31 mouse cellular contexts compared by ENCODE assay signal in genomic region chr1:157556439-157556838, GRCm38 (mm10). TPM values are rescaled to one million over a fixed set of nuclear protein-coding genes. Genes with fewer than 3 reads are reported as not detected.
DNase-seq lines count a peak whose midpoint lies in the region; ATAC-seq and TF ChIP-seq lines count a peak whose summit lies in the region.
"Had no signal": no experiment of that assay in that cellular context is flagged by ENCODE, and none has a peak within 500 bp of the region (broad histone marks: within the 10 kb centered on the region; RNA-seq: fewer than 3 reads in every experiment).

No protein-coding gene starts in this region.

- no peak for TF ChIP-seq CTCF in liver, adult 2 months (IDR thresholded peaks at IDR 0.05; ENCODE audit: low read depth, low read length)

- no peak overlapping the region for H3K4me2 ChIP-seq in liver, embryonic 11.5 days
- H3K4me2 ChIP-seq: embryonic facial prominence, embryonic 15.5 days; forebrain, embryonic 13.5 days; heart, embryonic 13.5 days; hindbrain, embryonic 14.5 days; limb, embryonic 13.5 days; liver, embryonic 13.5 days; midbrain, embryonic 12.5 days; neural tube, embryonic 12.5 days had no signal

- H3K9ac ChIP-seq in liver, adult 2 months (ENCODE audit: low read depth, low read length) = no peak overlapping the region
- no peak overlapping the region for H3K9ac ChIP-seq in liver, embryonic 11.5 days (ENCODE audit: low read depth, low read length)
- H3K9ac ChIP-seq: embryonic facial prominence, embryonic 15.5 days; forebrain, embryonic 13.5 days; heart, embryonic 13.5 days; hindbrain, embryonic 14.5 days; limb, embryonic 13.5 days; liver, embryonic 13.5 days; midbrain, embryonic 12.5 days; neural tube, embryonic 12.5 days had no signal

- 33% methylated on average over 5 of the region's 5 CpGs for WGBS in liver, adult 2 months
- WGBS in liver, embryonic 11.5 days = 78% methylated on average over 5 of the region's 5 CpGs

- TF ChIP-seq POLR2A in liver, adult 2 months (IDR thresholded peaks at IDR 0.05; ENCODE audit: extremely low read depth, insufficient read depth, low read length) = no peak

- DNase-seq in cerebellum, adult 9-10 months = peak; percentile 40
- DNase-seq in cerebellum, postnatal 36 days = no peak
- peak; percentile 42 for DNase-seq in liver, adult 2 months (ENCODE audit: extremely low read depth, low read depth, low spot score)
- no peak for DNase-seq in liver, embryonic 11.5 days (ENCODE audit: low spot score)
- DNase-seq in cerebellum, postnatal 10 days = peak; percentile 58 to 62
- no peak for DNase-seq in spleen, postnatal 10 days (ENCODE audit: low spot score in 2 of 2)
- no peak for DNase-seq in retina, postnatal 1 day
- DNase-seq: adrenal gland, postnatal 14 days; gastrocnemius, postnatal 10 days; heart, postnatal 10 days; kidney, adult 9 months; kidney, postnatal 10 days; liver, embryonic 13.5 days; lung, adult 18-20 months; lung, postnatal 4 days; right cerebral cortex, postnatal 14 days; thymus, adult 18-20 months; thymus, postnatal 25 days had no signal

- no peak for ATAC-seq in liver, embryonic 11.5 days (replicated peaks; ENCODE audit: low FRiP score)
- ATAC-seq: forebrain, embryonic 13.5 days; intestine, postnatal 0 days; lung, postnatal 0 days had no signal

- peaks cover 74% of the 10 kb centered on the region for H3K36me3 ChIP-seq in liver, adult 2 months (ENCODE audit: control insufficient read depth, insufficient read depth, low read length)
- H3K36me3 ChIP-seq in liver, embryonic 11.5 days (ENCODE audit: control insufficient read depth, insufficient read depth, low read length) = no peaks in the 10 kb centered on the region
- H3K36me3 ChIP-seq: embryonic facial prominence, embryonic 10.5 days; embryonic facial prominence, embryonic 15.5 days; midbrain, embryonic 12.5 days; neural tube, embryonic 12.5 days had no signal

- no peaks in the 10 kb centered on the region for H3K4me1 ChIP-seq in liver, adult 2 months (ENCODE audit: control insufficient read depth, insufficient read depth, low read length)
- H3K4me1 ChIP-seq in liver, embryonic 11.5 days (replicated peaks; ENCODE audit: control insufficient read depth, insufficient read depth, low read length) = no peaks in the 10 kb centered on the region
- H3K4me1 ChIP-seq: neural tube, embryonic 12.5 days had no signal

- no peaks in the 10 kb centered on the region for H3K79me2 ChIP-seq in liver, adult 2 months (ENCODE audit: control insufficient read depth, insufficient read depth, low read length)

- no peak overlapping the region for H3K4me3 ChIP-seq in liver, adult 2 months (ENCODE audit: insufficient read depth, low read depth, low read length)
- H3K4me3 ChIP-seq in liver, embryonic 11.5 days (ENCODE audit: low read depth, low read length) = no peak overlapping the region
- H3K4me3 ChIP-seq: embryonic facial prominence, embryonic 10.5 days; embryonic facial prominence, embryonic 15.5 days; forebrain, embryonic 13.5 days; heart, embryonic 13.5 days; limb, embryonic 13.5 days; liver, embryonic 13.5 days; megakaryocyte, embryonic 14.5 days; midbrain, embryonic 12.5 days; myocyte; neural tube, embryonic 12.5 days had no signal

- H3K27me3 ChIP-seq in liver, adult 2 months (ENCODE audit: control insufficient read depth, insufficient read depth, low read length) = no peaks in the 10 kb centered on the region
- no peaks in the 10 kb centered on the region for H3K27me3 ChIP-seq in liver, embryonic 11.5 days (replicated peaks; ENCODE audit: control insufficient read depth, insufficient read depth, low read length)
- H3K27me3 ChIP-seq: megakaryocyte, embryonic 14.5 days; neural tube, embryonic 12.5 days had no signal

- H3K27ac ChIP-seq in liver, adult 2 months (replicated peaks; ENCODE audit: insufficient read depth, low read depth, low read length) = no peak overlapping the region
- H3K27ac ChIP-seq in liver, embryonic 11.5 days (ENCODE audit: low read depth, low read length) = no peak overlapping the region
- H3K27ac ChIP-seq: embryonic facial prominence, embryonic 10.5 days; embryonic facial prominence, embryonic 15.5 days; forebrain, embryonic 13.5 days; heart, embryonic 13.5 days; hindbrain, embryonic 14.5 days; limb, embryonic 13.5 days; liver, embryonic 13.5 days; midbrain, embryonic 12.5 days; neural tube, embryonic 12.5 days; stomach, postnatal 0 days had no signal

- no peaks in the 10 kb centered on the region; the same call in 1 of the 2 replicates for H3K9me3 ChIP-seq in liver, embryonic 11.5 days (ENCODE audit: control insufficient read depth, low read length)
- H3K9me3 ChIP-seq: embryonic facial prominence, embryonic 10.5 days; embryonic facial prominence, embryonic 15.5 days; forebrain, embryonic 13.5 days; heart, embryonic 13.5 days; limb, embryonic 13.5 days; midbrain, embryonic 12.5 days; neural tube, embryonic 12.5 days had no signal

RNA-seq across cellular contexts. Expression of gene Sec16b, which starts 49.9 kb away (rescaled TPM):
- 52.2 and 57.3 TPM in 2 replicates for total RNA-seq in liver, adult 2 months (2014; rRNA removed)
- polyA plus RNA-seq in liver, adult 2 months (2012; rRNA removed) = 44.7 and 47.4 TPM in 2 replicates
- polyA plus RNA-seq in liver, embryonic 11.5 days (2014; fragmentation: Nextera tagmentation; extraction: Ambion mirVana) = 4.6 and 5.8 TPM in 2 replicates

Comparison
In these comparisons a context has a peak if more than half of its experiments do, and no peak if none do; other contexts are left out.
1. DNase-seq: peak in cerebellum, adult 9-10 months (single experiment), liver, adult 2 months (single experiment) and cerebellum, postnatal 10 days (2 of 2); none in cerebellum, postnatal 36 days (0 of 2), liver, embryonic 11.5 days (single experiment), spleen, postnatal 10 days (0 of 2) and retina, postnatal 1 day (single experiment).